Mouse (Mus musculus) B cell, adult 2 months (primary cell): ENCODE measurements around the gene Inpp5e.
A peak's percentile ranks its signal among the peaks of the same experiment; 100 is the strongest.

Experiments
- DNase-seq, 2 experiments: peaks; one replicate each; pipeline ENCODE4 v3.0.0; 2022

Gene Inpp5e

DNA sequence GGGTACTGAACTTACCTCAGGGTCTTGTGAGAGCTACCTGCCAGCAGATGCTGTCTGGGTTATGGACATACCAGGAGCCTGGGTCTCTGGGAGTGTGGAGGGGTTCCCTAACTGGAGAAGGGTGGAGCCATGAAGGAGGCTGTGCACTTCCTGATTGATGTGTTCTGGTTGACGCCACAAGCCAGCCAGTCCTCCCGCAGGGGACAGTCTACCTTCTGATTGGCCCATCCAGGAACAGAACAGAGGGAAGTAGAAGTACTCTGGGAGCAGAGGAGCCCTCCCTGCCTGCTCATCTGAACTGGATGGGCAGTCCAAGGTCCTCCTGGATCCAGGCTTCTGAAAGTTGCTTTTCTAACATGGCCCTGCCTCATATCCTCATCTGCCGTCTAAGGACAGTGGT is 48.2 kb downstream of the Inpp5e start, which contains the start of gene Card9:
Gene Card9, minus strand, starts transcription at position 147 of the 400 bp plus-strand sequence.
- DNase-seq = no peak

DNA sequence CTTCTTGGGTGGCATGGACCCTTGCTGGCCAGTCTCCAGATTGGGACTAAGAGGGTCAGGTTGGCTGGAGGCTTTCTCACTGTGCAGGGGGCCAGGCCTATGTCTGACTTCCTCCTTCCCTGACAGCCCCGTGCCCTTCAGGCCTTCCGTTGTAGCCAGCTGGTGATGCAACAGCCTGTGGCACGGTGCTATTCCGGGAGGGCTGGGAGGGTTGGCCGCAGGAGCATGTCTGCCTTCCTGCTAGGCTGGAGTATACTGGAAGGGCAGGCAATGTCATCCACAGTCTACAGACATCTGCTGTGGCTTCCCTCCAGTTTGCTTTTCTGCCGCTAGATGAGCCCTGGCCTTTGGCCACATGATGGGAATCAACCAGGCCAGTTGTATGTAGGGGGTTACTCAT is 49.0 kb downstream of the Inpp5e start:
- no peak for DNase-seq

DNA sequence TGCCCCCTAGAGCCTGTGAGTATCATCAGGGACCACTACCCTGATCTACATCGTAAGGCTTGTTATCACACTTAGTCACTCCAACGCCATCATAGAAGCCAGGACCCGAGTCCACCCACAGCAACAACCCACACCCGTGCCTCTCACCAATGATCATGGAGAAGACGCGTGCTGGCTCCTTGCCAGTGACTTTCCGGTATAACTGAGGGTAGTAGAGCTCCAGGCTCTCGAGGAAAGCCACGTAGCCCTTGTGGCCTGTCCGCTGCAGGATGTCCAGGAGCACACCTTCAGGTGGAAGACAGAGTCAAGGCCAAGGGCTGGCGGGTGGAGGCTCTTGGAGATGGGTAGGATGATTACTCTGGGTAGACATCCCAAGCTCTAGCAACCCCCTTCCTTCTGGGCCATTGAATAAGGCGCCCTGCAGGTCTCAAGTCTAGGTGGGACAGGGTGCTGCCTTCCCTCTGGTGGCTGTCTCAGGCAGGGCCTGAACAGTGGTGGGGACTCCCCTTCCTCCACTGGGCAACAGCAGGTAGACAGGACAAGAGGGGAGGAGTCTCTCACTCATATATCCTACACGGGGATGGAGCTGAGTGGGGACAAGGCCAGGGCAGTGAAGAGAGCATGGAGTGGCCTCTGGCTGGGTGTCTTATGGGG is 50.2 kb downstream of the Inpp5e start:
- no peak for DNase-seq

DNA sequence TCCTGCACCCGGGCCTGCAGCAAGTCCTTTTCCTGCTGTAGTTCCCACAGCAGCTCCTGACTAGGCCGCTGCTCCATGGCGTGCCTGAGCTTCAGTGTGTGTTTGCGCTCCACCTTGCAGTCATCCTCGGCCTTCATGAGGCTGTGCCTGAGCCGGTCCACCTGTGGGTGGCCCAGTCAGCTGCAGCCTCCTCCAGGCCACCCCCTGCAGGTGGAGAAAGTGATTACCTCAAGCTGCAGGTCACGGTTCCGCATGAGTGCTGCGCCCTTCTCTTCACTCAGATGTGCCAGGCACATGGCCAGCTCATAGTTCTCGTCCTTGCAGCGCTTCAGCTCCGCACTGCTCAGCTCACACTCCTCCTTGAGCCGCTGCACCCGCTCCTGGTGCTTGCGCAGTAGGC is 51.5 kb downstream of the Inpp5e start:
- DNase-seq = no peak

DNA sequence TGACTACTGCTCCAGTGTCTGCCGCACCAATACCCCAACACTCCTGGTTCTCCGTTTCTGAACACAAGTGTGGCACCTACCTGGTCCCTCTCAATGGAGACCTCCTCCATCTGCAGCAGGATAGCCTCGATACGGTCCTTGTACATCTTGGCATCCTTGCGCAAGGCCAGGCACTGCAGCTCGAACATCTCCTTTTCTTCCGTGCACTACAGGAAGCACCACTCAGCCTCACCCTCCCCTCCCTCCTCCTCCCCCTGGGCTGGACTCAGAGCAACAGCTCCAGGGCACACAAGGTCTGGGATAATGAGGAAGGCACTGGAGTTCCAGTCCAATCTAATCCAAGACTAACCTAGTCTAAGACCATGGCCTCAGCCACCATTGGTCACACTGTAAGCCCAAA is 52.3 kb downstream of the Inpp5e start:
- no peak for DNase-seq

DNA sequence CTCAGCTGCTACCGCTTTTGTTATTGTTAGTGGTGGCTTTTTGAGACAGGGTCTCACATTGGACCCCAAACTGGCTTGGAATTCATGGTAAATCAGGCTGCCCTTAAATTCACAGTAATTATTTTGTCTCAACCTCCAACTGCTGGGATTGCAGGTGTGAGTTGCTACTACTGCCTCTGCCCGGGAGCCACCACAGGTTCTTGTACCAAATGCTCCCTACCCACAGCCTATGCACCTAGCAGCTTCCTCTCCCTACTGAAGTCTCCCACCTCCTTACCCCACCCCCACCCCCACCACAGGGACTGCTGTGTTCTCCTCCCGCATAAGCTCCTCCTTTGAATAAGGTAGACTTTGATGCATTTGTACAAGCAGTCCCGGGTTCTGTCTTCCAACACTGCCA is 52.8 kb downstream of the Inpp5e start:
- no peak for DNase-seq

DNA sequence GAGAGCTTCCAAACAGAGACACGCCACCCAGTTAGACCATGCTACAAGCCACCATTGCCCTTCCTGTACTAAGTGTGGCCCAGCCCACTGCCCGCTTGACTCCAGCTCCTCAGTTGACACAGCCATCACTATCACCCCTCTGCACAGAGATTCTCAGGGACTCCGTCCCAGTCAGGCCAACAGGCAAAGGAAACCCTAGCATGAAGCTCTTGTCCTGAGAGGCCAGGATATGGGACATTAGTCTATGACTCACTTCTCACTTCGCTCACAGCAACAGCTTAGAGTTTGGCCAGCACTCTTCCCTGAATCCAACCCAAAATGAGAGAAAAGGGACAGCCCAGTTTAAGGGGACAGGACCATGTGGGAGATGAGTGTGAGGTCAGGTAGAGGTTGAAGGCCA is 54.6 kb downstream of the Inpp5e start:
- DNase-seq = no peak

DNA sequence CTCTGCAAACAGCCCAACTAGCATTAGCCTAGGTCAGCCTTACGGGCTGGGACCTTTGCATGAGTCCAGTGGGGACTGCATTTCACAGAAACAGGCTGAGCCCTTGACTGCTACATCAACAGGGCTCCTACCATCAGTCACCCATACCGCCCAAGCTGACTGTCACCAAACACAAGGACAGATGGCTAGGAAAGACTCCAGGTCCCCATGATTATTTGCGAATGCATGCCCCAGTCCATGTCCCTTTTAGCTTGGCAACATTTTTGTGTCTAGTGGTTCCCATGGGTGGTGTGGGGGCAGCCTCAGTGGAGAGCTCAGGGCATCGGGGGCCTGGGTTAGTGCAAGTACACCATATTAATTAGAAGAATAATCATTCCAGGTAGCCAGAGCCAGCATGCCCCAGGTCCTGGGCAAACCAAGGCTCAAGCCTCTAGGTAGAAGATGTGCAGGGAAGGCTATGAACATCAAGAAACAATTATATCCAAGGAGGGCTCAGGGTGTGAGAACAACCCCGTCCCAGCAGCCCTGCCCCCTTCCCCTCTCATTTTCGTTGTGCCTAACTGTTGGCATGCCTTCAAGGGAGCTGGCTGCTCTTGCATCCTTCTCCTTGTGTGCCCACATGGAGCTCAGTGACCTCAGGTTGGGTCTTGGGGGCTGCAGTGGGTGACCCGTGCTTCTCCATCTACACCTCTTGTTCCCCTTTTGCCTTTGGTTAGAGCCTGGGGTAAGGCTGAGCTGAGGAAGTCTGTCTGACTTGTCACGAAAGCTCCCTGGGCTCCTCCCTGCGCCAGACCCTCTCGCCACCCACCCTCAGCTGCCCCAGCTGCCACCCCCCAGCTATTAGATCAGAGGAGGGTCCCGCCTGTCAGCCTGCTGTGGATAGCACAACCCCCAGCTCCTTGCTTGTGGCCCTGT is 55.7 kb downstream of the Inpp5e start:
- DNase-seq = no peak

DNA sequence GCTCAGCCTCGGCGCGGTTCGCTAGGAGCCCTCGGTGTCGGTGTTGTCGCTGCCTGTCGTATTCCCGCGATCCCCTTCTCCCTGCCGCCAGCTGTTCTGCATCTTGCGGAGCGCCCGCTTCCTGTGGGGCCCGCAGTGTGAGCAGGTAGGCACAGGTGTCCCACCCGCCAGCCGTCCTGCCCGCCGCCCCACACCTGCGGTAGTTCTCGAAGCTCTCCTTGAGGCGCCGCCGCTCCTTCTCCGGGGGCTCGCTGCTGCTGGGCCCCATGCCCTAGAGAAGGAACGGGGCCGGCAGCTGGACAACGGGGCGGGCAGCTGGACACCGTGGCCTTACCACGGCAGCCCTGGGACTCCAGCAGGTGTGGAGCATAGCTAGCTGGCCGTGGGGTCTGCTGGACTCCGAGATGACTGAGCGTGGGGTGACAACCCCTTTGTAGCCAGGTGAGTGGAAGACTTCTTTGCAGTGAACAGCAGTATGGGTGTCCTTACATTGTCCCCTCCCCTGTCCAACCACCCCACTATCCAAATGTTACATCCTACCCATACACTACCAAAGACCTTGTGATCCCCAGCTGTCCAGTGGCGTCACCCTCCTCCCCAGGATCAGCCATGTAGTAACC is 56.6 kb downstream of the Inpp5e start:
- DNase-seq = no peak

DNA sequence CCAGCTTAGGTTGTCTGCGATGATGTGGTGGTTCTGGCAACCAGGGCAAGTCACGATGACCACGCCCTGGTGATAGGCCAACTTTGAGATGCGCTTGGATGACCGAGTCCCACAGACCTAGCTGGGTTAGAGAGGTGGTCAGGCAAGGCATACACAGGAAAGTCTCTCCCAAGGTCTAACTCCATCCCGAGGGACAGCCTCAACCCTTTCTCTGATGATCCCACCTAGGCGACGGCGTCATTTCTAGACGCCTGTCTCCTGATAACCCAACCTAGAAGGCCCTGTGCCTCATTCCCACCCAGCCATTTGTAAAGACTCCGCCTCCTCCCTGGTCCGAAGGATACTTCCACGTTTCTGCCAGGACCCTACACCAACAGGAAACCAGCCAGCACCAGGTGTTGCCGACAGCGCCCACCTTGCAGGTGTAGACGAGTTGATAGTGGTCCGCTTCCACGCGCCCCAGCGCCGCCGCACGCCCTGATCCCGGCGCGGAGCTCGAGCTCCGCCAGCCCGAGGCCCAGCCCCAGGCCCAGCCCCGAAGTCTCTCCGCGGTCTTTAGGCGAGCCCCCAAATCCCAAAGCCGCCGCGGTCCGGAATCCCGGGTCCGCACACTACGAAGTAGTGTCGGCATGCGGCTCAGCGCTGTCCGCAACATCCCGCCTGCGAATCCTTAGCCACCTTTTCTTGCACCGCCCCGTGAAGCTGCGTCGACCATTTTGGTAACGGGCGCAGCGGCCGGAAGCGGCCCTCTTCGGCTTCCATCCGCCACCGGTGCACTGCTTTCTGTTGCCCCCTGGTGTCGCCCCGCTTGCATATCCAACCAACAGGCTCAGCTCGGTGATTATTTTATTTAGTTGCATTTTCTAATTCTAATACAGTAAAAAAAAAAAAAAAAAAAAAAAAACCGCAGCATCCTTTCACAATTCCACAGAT is 57.4 kb downstream of the Inpp5e start, which contains the start of gene Dnlz:
Gene Dnlz, minus strand, starts transcription at position 753 of the 933 bp plus-strand sequence.
- peak; percentile 93 for DNase-seq

DNA sequence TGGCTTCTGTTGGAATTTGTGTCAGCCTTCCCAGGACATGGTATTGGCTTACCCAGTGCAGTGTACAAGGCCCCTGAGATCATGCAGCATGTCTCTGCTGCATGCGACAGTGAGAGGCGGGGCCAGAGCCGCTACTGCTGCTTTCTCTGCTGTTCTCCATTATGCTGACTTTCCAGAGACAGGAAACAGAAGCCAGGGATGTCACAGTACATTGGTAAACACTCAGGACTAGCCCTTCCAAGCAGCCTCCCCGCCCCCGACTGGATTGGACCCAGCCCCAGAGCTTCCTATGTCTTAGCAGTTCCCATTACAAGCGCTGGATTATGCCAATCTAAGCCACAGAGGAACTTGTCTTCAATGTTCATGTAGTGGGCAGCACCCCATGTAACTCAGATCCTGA is 60.8 kb downstream of the Inpp5e start:
- no peak for DNase-seq
